Mouse (Mus musculus) olfactory bulb, adult 2 months (tissue): ENCODE results near the gene Ptprt.

Experiments used
- CTCF ChIP-seq: fragments of 200-500 bp; IDR thresholded peaks from 2 replicates; pipeline ENCODE4 v1.5.1; 2012; ENCODE audit warnings: low read depth, mild to moderate bottlenecking, low read length, moderate library complexity; ENCODE audit not compliant: insufficient read depth
- POLR2A ChIP-seq: fragments of 200-500 bp; IDR thresholded peaks from 2 replicates; pipeline ENCODE4 v1.6.1; 2012; ENCODE audit warnings: mild to moderate bottlenecking, low read depth, low read length, moderate library complexity; ENCODE audit not compliant: insufficient read depth

DNA sequence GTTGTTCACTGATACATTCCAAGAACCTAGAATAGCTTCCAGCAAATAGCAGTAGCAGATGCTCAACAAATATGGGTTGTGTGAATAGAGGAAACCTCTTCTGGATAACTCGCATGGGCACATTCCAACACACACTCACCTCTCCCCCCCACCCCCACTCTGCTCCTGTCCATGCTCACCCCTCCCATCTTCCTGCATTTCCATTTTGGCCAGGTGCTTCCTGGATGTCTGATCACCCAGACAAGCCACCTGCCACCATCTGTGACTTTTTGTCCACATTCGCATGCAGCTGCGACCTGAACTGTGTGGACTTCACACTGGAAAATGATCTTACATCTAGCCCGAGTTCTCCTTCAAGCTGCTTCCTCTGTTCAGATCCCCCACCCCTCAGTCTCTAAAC is 1115.5 kb downstream of the Ptprt start:
- TF ChIP-seq CTCF (no peak), POLR2A (no peak)
